In the genomic region with DNA sequence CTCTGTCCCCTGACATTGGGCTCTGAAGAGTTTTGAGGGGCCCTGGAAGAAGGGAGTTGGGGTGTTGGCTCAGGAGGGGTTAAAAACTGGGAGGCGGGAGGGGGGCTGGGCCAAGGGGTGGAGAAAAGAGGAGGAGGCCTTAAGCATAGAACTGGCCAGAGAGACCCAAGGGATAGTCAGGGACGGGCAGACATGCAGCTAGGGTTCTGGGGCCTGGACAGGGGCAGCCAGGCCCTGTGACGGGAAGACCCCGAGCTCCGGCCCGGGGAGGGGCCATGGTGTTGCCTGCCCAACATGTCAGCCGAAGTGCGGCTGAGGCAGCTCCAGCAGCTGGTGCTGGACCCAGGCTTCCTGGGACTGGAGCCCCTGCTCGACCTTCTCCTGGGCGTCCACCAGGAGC, we compare ENCODE assay signal across 8 mouse cellular contexts. TPM values are rescaled to one million over a fixed set of nuclear protein-coding genes. Genes with fewer than 3 reads are reported as not detected.
A peak's percentile ranks its signal among the peaks of the same experiment; 100 is the strongest.
DNase-seq lines count a peak whose midpoint lies in the region; ATAC-seq and TF ChIP-seq lines count a peak whose summit lies in the region.

Gene Dmpk (plus strand): TSS at position 149 of the 400 bp plus-strand sequence.

- peak within 1 kb of the TSS; percentile 17; the same call in 1 of the 2 replicates for H3K4me2 ChIP-seq in hindbrain, embryonic 15.5 days
- peak within 1 kb of the TSS; percentile 22; the same call in 1 of the 2 replicates for H3K4me2 ChIP-seq in liver, embryonic 12.5 days

- WGBS in hindbrain, embryonic 15.5 days = 48% methylated on average over 10 of the region's 10 CpGs
- 59% methylated on average over 10 of the region's 10 CpGs for WGBS in liver, embryonic 12.5 days (ENCODE audit: insufficient replicate concordance)

- in situ Hi-C loops in ES-E14 (cut with MboI; ENCODE audit: low sequenced_read_pairs in 2 of 2, unreplicated experiment in 2 of 2) = no loop called here

- H3K9ac ChIP-seq in ES-E14 (ENCODE audit: insufficient read depth, low read depth, low read length, poor library complexity, severe bottlenecking) = no peak within 1 kb of the TSS; the same call in 1 of the 2 replicates
- no peak within 1 kb of the TSS for H3K9ac ChIP-seq in hindbrain, embryonic 15.5 days
- no peak within 1 kb of the TSS for H3K9ac ChIP-seq in liver, embryonic 12.5 days

- H3K4me1 ChIP-seq in erythroblast, embryonic 14.5 days (ENCODE audit: control insufficient read depth) = peaks cover 49% of the 10 kb centered on the region
- peaks cover 1 to 39% of the 10 kb centered on the region in 2 experiments; a peak in 2 of 4 replicates for H3K4me1 ChIP-seq in ES-E14 (ENCODE audit: control insufficient read depth in 2 of 2, insufficient read depth in 2 of 2, low read length in 2 of 2, poor library complexity in 1 of 2)
- peaks cover 23% of the 10 kb centered on the region for H3K4me1 ChIP-seq in hindbrain, embryonic 15.5 days (replicated peaks)
- peaks cover 80% of the 10 kb centered on the region for H3K4me1 ChIP-seq in liver, embryonic 12.5 days

- DNase-seq in ES-E14 (ENCODE audit: low read depth, low spot score) = no peak
- peak; percentile 81 for DNase-seq in gastrocnemius, adult 2 months
- DNase-seq in ovary, postnatal 14 days (ENCODE audit: low spot score) = no peak
- DNase-seq in thymus, postnatal 10 days (ENCODE audit: low spot score in 2 of 2) = no peak

- peaks cover 56% of the 10 kb centered on the region for H3K36me3 ChIP-seq in erythroblast, embryonic 14.5 days (ENCODE audit: control insufficient read depth)
- H3K36me3 ChIP-seq in ES-E14 (ENCODE audit: control insufficient read depth, insufficient read depth, low read length, poor library complexity, severe bottlenecking) = peaks cover 38% of the 10 kb centered on the region
- H3K36me3 ChIP-seq in hindbrain, embryonic 15.5 days = peaks cover 48% of the 10 kb centered on the region
- H3K36me3 ChIP-seq in liver, embryonic 12.5 days = peaks cover 52% of the 10 kb centered on the region

- no peaks in the 10 kb centered on the region for H3K9me3 ChIP-seq in erythroblast, embryonic 14.5 days (ENCODE audit: control insufficient read depth, low read length)
- H3K9me3 ChIP-seq in ES-E14 (ENCODE audit: control insufficient read depth, insufficient read depth, low read depth, low read length) = no peaks in the 10 kb centered on the region
- no peaks in the 10 kb centered on the region for H3K9me3 ChIP-seq in hindbrain, embryonic 15.5 days
- H3K9me3 ChIP-seq in liver, embryonic 12.5 days (replicated peaks) = no peaks in the 10 kb centered on the region

- ATAC-seq in erythroblast, adult 5-6 weeks (replicated peaks; ENCODE audit: low FRiP score, poor library complexity, severe bottlenecking) = no peak
- no peak for ATAC-seq in hindbrain, embryonic 15.5 days (ENCODE audit: low FRiP score, low read depth)
- ATAC-seq in liver, embryonic 12.5 days = 0 out of 2 replicates have a peak, but pooled peaks have one; percentile 2

- peaks cover 3% of the 10 kb centered on the region for H3K27me3 ChIP-seq in erythroblast, embryonic 14.5 days (ENCODE audit: control insufficient read depth)
- H3K27me3 ChIP-seq in hindbrain, embryonic 15.5 days = no peaks in the 10 kb centered on the region
- peaks cover 92% of the 10 kb centered on the region for H3K27me3 ChIP-seq in liver, embryonic 12.5 days (replicated peaks)

- TF ChIP-seq CTCF in gastrocnemius, adult 2 months (IDR thresholded peaks at IDR 0.05) = no peak

- intact Hi-C loops in gastrocnemius, adult 2 months (cut with DNase I) = no loop called here

- H3K27ac ChIP-seq in ES-E14 (ENCODE audit: insufficient read depth, low read depth, low read length, poor library complexity, severe bottlenecking) = no peak within 1 kb of the TSS
- H3K27ac ChIP-seq in gastrocnemius, adult 2 months = peak within 1 kb of the TSS; percentile 99
- H3K27ac ChIP-seq in hindbrain, embryonic 15.5 days (replicated peaks) = no peak within 1 kb of the TSS
- H3K27ac ChIP-seq in liver, embryonic 12.5 days = no peak within 1 kb of the TSS

- H3K4me3 ChIP-seq in erythroblast, embryonic 14.5 days (replicated peaks) = peak within 1 kb of the TSS; percentile 28
- H3K4me3 ChIP-seq in ES-E14 (ENCODE audit: insufficient read depth in 1 of 2, low read depth in 1 of 2, low read length in 2 of 2, poor library complexity in 1 of 2, severe bottlenecking in 1 of 2) = no peak within 1 kb of the TSS
- H3K4me3 ChIP-seq in gastrocnemius, adult 2 months = peak within 1 kb of the TSS; percentile 87
- H3K4me3 ChIP-seq in hindbrain, embryonic 15.5 days = 0 out of 2 replicates have a peak within 1 kb of the TSS, but pooled peaks have one; percentile 11
- H3K4me3 ChIP-seq in liver, embryonic 12.5 days = 0 out of 2 replicates have a peak within 1 kb of the TSS, but pooled peaks have one; percentile 0

TF ChIP-seq in ES-E14, 5 proteins besides CTCF, POLR2A, EP300 and RAD21:
- no peak for TF ChIP-seq CHD2 (IDR thresholded peaks at IDR 0.05; ENCODE audit: low read depth, low read length)
- no peak for TF ChIP-seq MAFK (IDR thresholded peaks at IDR 0.05; ENCODE audit: insufficient read depth, low read depth, low read length)
- TF ChIP-seq ZNF384 (IDR thresholded peaks at IDR 0.05; ENCODE audit: low read depth, low read length) = no peak
- no peak for TF ChIP-seq HCFC1 (IDR thresholded peaks at IDR 0.05; ENCODE audit: borderline replicate concordance, insufficient read depth, low read length)
- TF ChIP-seq ZC3H11A (IDR thresholded peaks at IDR 0.05; ENCODE audit: borderline replicate concordance, low read depth, low read length) = no peak
TF ChIP-seq in ES-E14: peak in this region for 0.

RNA-seq across cellular contexts. Expression of gene Dmpk, which starts in this region (rescaled TPM):
- 6.0 TPM in 2 replicates for polyA plus RNA-seq in erythroblast, embryonic 14.5 days (2012)
- 3.8 TPM in 1 of 2 replicates, not detected in the other for total RNA-seq in erythroblast, adult 5-6 weeks (2015; ENCODE audit: low replicate concordance)
- total RNA-seq in erythroblast, adult 5-6 weeks (2017; ENCODE audit: low replicate concordance) = 4.3 and 6.0 TPM in 2 replicates
- total RNA-seq in ES-E14 (2012; rRNA removed) = 32.6 and 34.1 TPM in 2 replicates
- 100 to 1,000 TPM; 265 to 336 TPM for total RNA-seq in gastrocnemius, adult 2 months (2021)
- polyA plus RNA-seq in hindbrain, embryonic 15.5 days (2015; fragmentation: Nextera tagmentation; extraction: Ambion mirVana) = 10.5 and 10.9 TPM in 2 replicates
- 8.5 and 9.8 TPM in 2 replicates for polyA plus RNA-seq in liver, embryonic 12.5 days (2016; fragmentation: Nextera tagmentation; extraction: Ambion mirVana)

Comparison
In these comparisons a context has a peak if more than half of its experiments do, and no peak if none do; other contexts are left out.
1. H3K4me3 ChIP-seq: peak in erythroblast, embryonic 14.5 days (single experiment), gastrocnemius, adult 2 months (single experiment), hindbrain, embryonic 15.5 days (single experiment) and liver, embryonic 12.5 days (single experiment); none in ES-E14 (0 of 2).